Mouse (Mus musculus): Measurements from ENCODE around the gene Robo2. TPM values are rescaled to one million over a fixed set of nuclear protein-coding genes. Genes with fewer than 3 reads are reported as not detected.

Gene Robo2
- polyA plus RNA-seq, 1 experiment from 2014 or later = 67.5 TPM

GRCm38 (mm10) chr16:74287878-74288277 lies 123.7 kb downstream of the Robo2 start:
- WGBS = 63% methylated on average over 8 of the region's 8 CpGs

GRCm38 (mm10) chr16:74282549-74282948 lies 129.1 kb downstream of the Robo2 start:
- Histone ChIP-seq H3K9me3 (ENCODE audit: control insufficient read depth, low read length) (no peaks in the 10 kb centered on the region), H3K36me3 (ENCODE audit: control insufficient read depth, insufficient read depth, low read length) (no peaks in the 10 kb centered on the region), H3K27ac (ENCODE audit: low read depth, low read length) (no peak overlapping the region), H3K27me3 (replicated peaks; ENCODE audit: control insufficient read depth, insufficient read depth, low read length) (no peaks in the 10 kb centered on the region), H3K4me1 (ENCODE audit: control insufficient read depth, insufficient read depth, low read depth, low read length) (no peaks in the 10 kb centered on the region), H3K4me2 (ENCODE audit: low read length) (no peak overlapping the region), H3K4me3 (ENCODE audit: low read length) (no peak overlapping the region), H3K9ac (ENCODE audit: low read depth, low read length) (no peak overlapping the region)
- 69% methylated on average over 6 of the region's 6 CpGs for WGBS
- ATAC-seq = no peak

More at GRCm38 (mm10) chr16:74287878-74288277, 123.7 kb downstream of the Robo2 start:
- Histone ChIP-seq H3K36me3 (ENCODE audit: control insufficient read depth, insufficient read depth, low read length) (no peaks in the 10 kb centered on the region), H3K27me3 (replicated peaks; ENCODE audit: control insufficient read depth, insufficient read depth, low read length) (no peaks in the 10 kb centered on the region), H3K9me3 (ENCODE audit: control insufficient read depth, low read length) (no peaks in the 10 kb centered on the region), H3K4me2 (ENCODE audit: low read length) (no peak overlapping the region), H3K9ac (ENCODE audit: low read depth, low read length) (no peak overlapping the region), H3K4me1 (ENCODE audit: control insufficient read depth, insufficient read depth, low read depth, low read length) (no peaks in the 10 kb centered on the region), H3K27ac (ENCODE audit: low read depth, low read length) (no peak overlapping the region), H3K4me3 (ENCODE audit: low read length) (no peak overlapping the region)
- 0 out of 2 replicates have a peak, but pooled peaks have one; percentile 20 for ATAC-seq

GRCm38 (mm10) chr16:74276855-74277573 lies 134.6 kb downstream of the Robo2 start:
- WGBS = 66% methylated on average over 3 of the region's 3 CpGs
- H3K36me3 ChIP-seq (ENCODE audit: control insufficient read depth, insufficient read depth, low read length) = no peaks in the 10 kb centered on the region

GRCm38 (mm10) chr16:74274596-74274995 lies 137.0 kb downstream of the Robo2 start:
- ATAC-seq = no peak
- H3K9me3 ChIP-seq (ENCODE audit: control insufficient read depth, low read length) = no peaks in the 10 kb centered on the region
- no peak overlapping the region for H3K4me2 ChIP-seq (ENCODE audit: low read length)
- WGBS = 65% methylated on average over 1 of the region's 1 CpGs
- H3K4me1 ChIP-seq (ENCODE audit: control insufficient read depth, insufficient read depth, low read depth, low read length) = no peaks in the 10 kb centered on the region
- no peak overlapping the region for H3K4me3 ChIP-seq (ENCODE audit: low read length)
- no peaks in the 10 kb centered on the region for H3K36me3 ChIP-seq (ENCODE audit: control insufficient read depth, insufficient read depth, low read length)
- H3K27me3 ChIP-seq (replicated peaks; ENCODE audit: control insufficient read depth, insufficient read depth, low read length) = no peaks in the 10 kb centered on the region
- H3K27ac ChIP-seq (ENCODE audit: low read depth, low read length) = no peak overlapping the region
- H3K9ac ChIP-seq (ENCODE audit: low read depth, low read length) = no peak overlapping the region

More at GRCm38 (mm10) chr16:74276855-74277573, 134.6 kb downstream of the Robo2 start:
- no peak overlapping the region for H3K4me3 ChIP-seq (ENCODE audit: low read length)
- no peaks in the 10 kb centered on the region for H3K9me3 ChIP-seq (ENCODE audit: control insufficient read depth, low read length)
- no peak for ATAC-seq
- H3K4me2 ChIP-seq (ENCODE audit: low read length) = no peak overlapping the region
- H3K27ac ChIP-seq (ENCODE audit: low read depth, low read length) = no peak overlapping the region
- H3K4me1 ChIP-seq (ENCODE audit: control insufficient read depth, insufficient read depth, low read depth, low read length) = no peaks in the 10 kb centered on the region
- H3K27me3 ChIP-seq (replicated peaks; ENCODE audit: control insufficient read depth, insufficient read depth, low read length) = no peaks in the 10 kb centered on the region
- no peak overlapping the region for H3K9ac ChIP-seq (ENCODE audit: low read depth, low read length)

- WGBS = 42% methylated on average over 4 of the region's 4 CpGs
- Histone ChIP-seq H3K4me2 (ENCODE audit: low read length) (no peak overlapping the region), H3K9ac (ENCODE audit: low read depth, low read length) (no peak overlapping the region), H3K27me3 (replicated peaks; ENCODE audit: control insufficient read depth, insufficient read depth, low read length) (no peaks in the 10 kb centered on the region), H3K27ac (ENCODE audit: low read depth, low read length) (no peak overlapping the region), H3K4me1 (ENCODE audit: control insufficient read depth, insufficient read depth, low read depth, low read length) (no peaks in the 10 kb centered on the region), H3K9me3 (ENCODE audit: control insufficient read depth, low read length) (no peaks in the 10 kb centered on the region), H3K36me3 (ENCODE audit: control insufficient read depth, insufficient read depth, low read length) (no peaks in the 10 kb centered on the region), H3K4me3 (ENCODE audit: low read length) (no peak overlapping the region)
- no peak for ATAC-seq
Observed at GRCm38 (mm10) chr16:74272993-74273392, 138.6 kb downstream of the Robo2 start.

- Histone ChIP-seq H3K9ac (ENCODE audit: low read depth, low read length) (no peak overlapping the region), H3K27me3 (replicated peaks; ENCODE audit: control insufficient read depth, insufficient read depth, low read length) (no peaks in the 10 kb centered on the region), H3K4me1 (ENCODE audit: control insufficient read depth, insufficient read depth, low read depth, low read length) (no peaks in the 10 kb centered on the region), H3K36me3 (ENCODE audit: control insufficient read depth, insufficient read depth, low read length) (no peaks in the 10 kb centered on the region), H3K9me3 (ENCODE audit: control insufficient read depth, low read length) (no peaks in the 10 kb centered on the region), H3K27ac (ENCODE audit: low read depth, low read length) (no peak overlapping the region), H3K4me3 (ENCODE audit: low read length) (no peak overlapping the region), H3K4me2 (ENCODE audit: low read length) (no peak overlapping the region)
- WGBS = 62% methylated on average over 2 of the region's 2 CpGs
- no peak for ATAC-seq
Observed at GRCm38 (mm10) chr16:74258241-74258640, 153.4 kb downstream of the Robo2 start.

- Histone ChIP-seq H3K4me1 (ENCODE audit: control insufficient read depth, insufficient read depth, low read depth, low read length) (no peaks in the 10 kb centered on the region), H3K9ac (ENCODE audit: low read depth, low read length) (no peak overlapping the region), H3K27me3 (replicated peaks; ENCODE audit: control insufficient read depth, insufficient read depth, low read length) (no peaks in the 10 kb centered on the region), H3K36me3 (ENCODE audit: control insufficient read depth, insufficient read depth, low read length) (no peaks in the 10 kb centered on the region), H3K27ac (ENCODE audit: low read depth, low read length) (no peak overlapping the region), H3K9me3 (ENCODE audit: control insufficient read depth, low read length) (no peaks in the 10 kb centered on the region), H3K4me2 (ENCODE audit: low read length) (no peak overlapping the region), H3K4me3 (ENCODE audit: low read length) (no peak overlapping the region)
- ATAC-seq = no peak
- 77% methylated on average over 5 of the region's 5 CpGs for WGBS
Observed at GRCm38 (mm10) chr16:74244452-74244851, 167.2 kb downstream of the Robo2 start.

- WGBS = 89% methylated on average over 1 of the region's 1 CpGs
Observed at GRCm38 (mm10) chr16:74241534-74241933, 170.1 kb downstream of the Robo2 start.

GRCm38 (mm10) chr16:74237411-74237930 lies 174.2 kb downstream of the Robo2 start:
- H3K27me3 ChIP-seq (replicated peaks; ENCODE audit: control insufficient read depth, insufficient read depth, low read length) = no peaks in the 10 kb centered on the region
- ATAC-seq = no peak
- H3K4me2 ChIP-seq (ENCODE audit: low read length) = no peak overlapping the region
- H3K36me3 ChIP-seq (ENCODE audit: control insufficient read depth, insufficient read depth, low read length) = no peaks in the 10 kb centered on the region
- WGBS = 94% methylated on average over 2 of the region's 2 CpGs
- H3K4me1 ChIP-seq (ENCODE audit: control insufficient read depth, insufficient read depth, low read depth, low read length) = no peaks in the 10 kb centered on the region; the same call in 1 of the 2 replicates
- H3K27ac ChIP-seq (ENCODE audit: low read depth, low read length) = no peak overlapping the region
- H3K4me3 ChIP-seq (ENCODE audit: low read length) = no peak overlapping the region
- no peak overlapping the region for H3K9ac ChIP-seq (ENCODE audit: low read depth, low read length)
- no peaks in the 10 kb centered on the region for H3K9me3 ChIP-seq (ENCODE audit: control insufficient read depth, low read length)

More at GRCm38 (mm10) chr16:74241534-74241933, 170.1 kb downstream of the Robo2 start:
- Histone ChIP-seq H3K27me3 (replicated peaks; ENCODE audit: control insufficient read depth, insufficient read depth, low read length) (no peaks in the 10 kb centered on the region), H3K27ac (ENCODE audit: low read depth, low read length) (no peak overlapping the region), H3K9me3 (ENCODE audit: control insufficient read depth, low read length) (no peaks in the 10 kb centered on the region), H3K36me3 (ENCODE audit: control insufficient read depth, insufficient read depth, low read length) (no peaks in the 10 kb centered on the region), H3K4me2 (ENCODE audit: low read length) (no peak overlapping the region), H3K4me3 (ENCODE audit: low read length) (no peak overlapping the region), H3K4me1 (ENCODE audit: control insufficient read depth, insufficient read depth, low read depth, low read length) (no peaks in the 10 kb centered on the region), H3K9ac (ENCODE audit: low read depth, low read length) (no peak overlapping the region)
- no peak for ATAC-seq

All from hindbrain, embryonic 16.5 days (tissue).